Mouse (Mus musculus): ENCODE results near the gene Mybpc2. TPM values are rescaled to one million over a fixed set of nuclear protein-coding genes. Genes with fewer than 3 reads are reported as not detected.
A peak's percentile ranks its signal among the peaks of the same experiment; 100 is the strongest.

Gene Mybpc2
- polyA plus RNA-seq, 1 experiment from 2014 or later, result 0.14 TPM

DNA sequence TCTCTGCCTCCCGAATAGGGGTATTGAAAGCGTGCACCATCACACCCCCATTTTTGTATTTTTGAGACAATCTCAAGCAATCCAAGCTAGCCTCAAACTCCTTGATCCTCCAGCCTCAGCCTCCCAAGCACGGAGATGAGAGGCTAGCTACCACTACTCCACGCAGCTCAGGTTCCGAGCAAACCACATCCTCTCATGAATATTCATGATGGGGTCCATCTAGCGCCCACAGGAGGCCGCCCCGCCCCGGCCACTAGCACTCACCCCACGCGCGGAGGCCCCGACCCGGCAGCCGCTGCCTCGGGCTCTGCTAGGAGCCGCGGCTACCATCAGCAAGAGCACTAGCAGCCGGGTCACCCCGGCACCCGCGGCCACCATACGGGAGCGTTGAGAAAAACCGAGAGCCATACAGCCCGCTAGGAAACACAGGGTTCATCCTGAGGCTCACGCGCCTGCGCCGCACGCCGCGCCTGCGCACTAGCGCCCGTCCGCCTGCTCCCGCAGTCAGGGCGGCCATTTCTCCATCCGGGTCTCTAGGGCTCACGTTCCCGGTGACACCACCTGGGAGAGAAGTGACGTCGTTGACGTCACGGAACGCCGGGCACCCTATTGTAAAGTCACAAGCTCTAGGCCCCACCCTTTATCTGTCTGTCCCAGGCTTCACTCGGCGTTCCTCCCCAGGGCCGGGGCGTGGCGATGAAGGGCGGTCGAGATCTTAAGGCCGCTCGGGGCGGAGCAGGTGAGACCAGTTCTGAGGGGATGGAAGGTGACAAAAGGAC, 28.3 kb downstream of the Mybpc2 start, which contains the start of the genes Emc10 and Fam71e1:
Gene Emc10, minus strand, starts transcription at position 538 of the 779 bp plus-strand sequence.
Gene Fam71e1, plus strand, starts transcription at position 590 of the 779 bp plus-strand sequence.
- Histone ChIP-seq H3K36me3 (ENCODE audit: control insufficient read depth, insufficient read depth, low read length) (peaks cover 16% of the 10 kb centered on the region), H3K4me1 (ENCODE audit: control insufficient read depth, insufficient read depth, low read depth, low read length) (peaks cover 18% of the 10 kb centered on the region), H3K4me3 (ENCODE audit: low read length) (peak within 1 kb of the TSS; percentile 76), H3K9me3 (ENCODE audit: control insufficient read depth, low read length) (no peaks in the 10 kb centered on the region), H3K9ac (ENCODE audit: low read depth, low read length) (peak within 1 kb of the TSS; percentile 95), H3K27ac (ENCODE audit: low read depth, low read length) (peak within 1 kb of the TSS; percentile 94), H3K4me2 (ENCODE audit: low read length) (peak within 1 kb of the TSS; percentile 88), H3K27me3 (replicated peaks; ENCODE audit: control insufficient read depth, insufficient read depth, low read length) (no peaks in the 10 kb centered on the region)
- under 1% methylated on average over 56 of the region's 58 CpGs for whole genome bisulfite sequencing
- ATAC-seq, result peak; percentile 96

DNA sequence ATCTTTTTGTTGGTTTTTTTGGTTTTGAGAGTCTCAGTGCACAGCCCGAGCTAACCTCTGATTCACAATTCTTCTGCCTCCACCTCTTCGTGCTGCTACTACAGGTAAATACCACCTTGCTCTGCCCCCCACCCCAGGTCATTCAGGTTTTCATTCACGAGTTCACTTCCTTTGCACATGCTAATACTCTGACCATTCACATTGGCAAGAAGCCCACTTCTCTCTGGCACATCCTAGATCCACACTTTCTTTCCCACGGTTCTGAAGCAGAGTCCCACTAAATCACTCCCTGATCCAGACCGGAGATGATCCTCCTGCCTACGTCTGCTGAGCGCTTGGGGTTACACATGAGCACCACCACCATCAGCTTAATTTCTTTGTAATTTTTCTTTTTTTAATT, 29.4 kb downstream of the Mybpc2 start:
- H3K9me3 ChIP-seq (ENCODE audit: control insufficient read depth, low read length), result no peaks in the 10 kb centered on the region
- H3K27me3 ChIP-seq (replicated peaks; ENCODE audit: control insufficient read depth, insufficient read depth, low read length), result no peaks in the 10 kb centered on the region
- peaks cover 25% of the 10 kb centered on the region for H3K36me3 ChIP-seq (ENCODE audit: control insufficient read depth, insufficient read depth, low read length)
- H3K9ac ChIP-seq (ENCODE audit: low read depth, low read length), result no peak overlapping the region; the same call in 1 of the 2 replicates
- 71% methylated on average over 7 of the region's 7 CpGs for WGBS
- peak overlapping the region; percentile 76 for H3K4me3 ChIP-seq (ENCODE audit: low read length)
- H3K4me1 ChIP-seq (ENCODE audit: control insufficient read depth, insufficient read depth, low read depth, low read length), result peaks cover 18% of the 10 kb centered on the region
- no peak for ATAC-seq
- H3K4me2 ChIP-seq (ENCODE audit: low read length), result peak overlapping the region; percentile 76
- no peak overlapping the region for H3K27ac ChIP-seq (ENCODE audit: low read depth, low read length)

DNA sequence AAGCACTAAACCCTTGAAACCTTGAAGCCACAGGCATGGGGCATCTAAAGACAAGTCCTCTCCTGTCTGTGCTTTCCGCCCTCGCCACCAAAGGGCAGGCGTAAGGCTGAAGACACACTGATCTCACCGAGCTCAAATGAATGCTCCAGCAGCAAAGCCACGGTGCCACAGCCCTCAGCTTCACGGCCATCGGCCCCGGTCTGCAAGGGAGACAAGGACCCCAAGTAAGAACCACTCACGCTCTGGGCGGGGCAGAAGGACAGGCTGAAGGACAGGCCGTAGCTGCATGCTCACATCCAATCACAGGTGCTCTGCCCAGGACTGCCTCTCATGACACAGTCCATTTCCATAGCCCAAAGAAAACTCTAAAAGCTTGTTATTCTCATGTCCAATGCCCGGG, 29.8 kb downstream of the Mybpc2 start:
- Histone ChIP-seq H3K4me3 (ENCODE audit: low read length) (no peak overlapping the region), H3K9me3 (ENCODE audit: control insufficient read depth, low read length) (no peaks in the 10 kb centered on the region), H3K27me3 (replicated peaks; ENCODE audit: control insufficient read depth, insufficient read depth, low read length) (no peaks in the 10 kb centered on the region), H3K4me2 (ENCODE audit: low read length) (peak overlapping the region; percentile 76; the same call in 1 of the 2 replicates), H3K27ac (ENCODE audit: low read depth, low read length) (no peak overlapping the region), H3K9ac (ENCODE audit: low read depth, low read length) (no peak overlapping the region), H3K4me1 (ENCODE audit: control insufficient read depth, insufficient read depth, low read depth, low read length) (peaks cover 18% of the 10 kb centered on the region), H3K36me3 (ENCODE audit: control insufficient read depth, insufficient read depth, low read length) (peaks cover 27% of the 10 kb centered on the region)
- 92% methylated on average over 12 of the region's 12 CpGs for WGBS
- no peak for ATAC-seq

DNA sequence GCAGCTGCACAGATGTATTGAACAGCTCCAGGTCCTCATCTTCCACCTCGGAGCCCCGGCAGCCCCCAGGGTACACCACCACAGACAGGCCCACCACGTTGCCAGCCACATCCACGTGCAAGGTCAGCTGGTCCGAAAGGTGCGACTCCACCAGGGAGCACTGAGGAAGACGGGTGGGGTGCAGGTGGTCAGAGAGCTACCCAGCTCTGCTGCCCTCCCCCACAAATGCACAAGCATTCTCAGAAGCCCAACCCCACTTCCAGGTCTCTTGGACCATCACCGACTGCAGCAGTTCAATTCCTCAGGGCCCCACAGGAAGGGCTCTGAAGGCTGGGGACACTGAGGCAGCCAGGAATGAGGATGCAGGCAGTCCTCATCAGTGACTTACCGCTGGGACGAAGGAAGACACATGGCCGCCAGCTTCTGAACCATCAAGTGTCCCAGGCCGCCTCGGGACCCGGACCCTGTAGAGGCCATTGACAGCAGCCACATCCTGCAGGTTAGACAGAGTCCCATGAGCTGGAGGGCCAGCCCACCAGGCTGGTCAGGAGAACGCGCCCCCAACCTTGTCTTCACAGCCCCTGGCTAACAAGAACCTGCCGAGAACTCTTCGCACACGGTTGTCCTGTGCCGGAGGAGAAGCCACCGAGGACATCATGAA, 32.2 kb downstream of the Mybpc2 start:
- Histone ChIP-seq H3K4me1 (ENCODE audit: control insufficient read depth, insufficient read depth, low read depth, low read length) (peaks cover 16% of the 10 kb centered on the region), H3K36me3 (ENCODE audit: control insufficient read depth, insufficient read depth, low read length) (peaks cover 33% of the 10 kb centered on the region), H3K9ac (ENCODE audit: low read depth, low read length) (no peak overlapping the region), H3K9me3 (ENCODE audit: control insufficient read depth, low read length) (no peaks in the 10 kb centered on the region), H3K4me2 (ENCODE audit: low read length) (no peak overlapping the region), H3K27ac (ENCODE audit: low read depth, low read length) (no peak overlapping the region), H3K27me3 (replicated peaks; ENCODE audit: control insufficient read depth, insufficient read depth, low read length) (no peaks in the 10 kb centered on the region), H3K4me3 (ENCODE audit: low read length) (no peak overlapping the region)
- no peak for ATAC-seq
- 94% methylated on average over 21 of the region's 21 CpGs for WGBS

DNA sequence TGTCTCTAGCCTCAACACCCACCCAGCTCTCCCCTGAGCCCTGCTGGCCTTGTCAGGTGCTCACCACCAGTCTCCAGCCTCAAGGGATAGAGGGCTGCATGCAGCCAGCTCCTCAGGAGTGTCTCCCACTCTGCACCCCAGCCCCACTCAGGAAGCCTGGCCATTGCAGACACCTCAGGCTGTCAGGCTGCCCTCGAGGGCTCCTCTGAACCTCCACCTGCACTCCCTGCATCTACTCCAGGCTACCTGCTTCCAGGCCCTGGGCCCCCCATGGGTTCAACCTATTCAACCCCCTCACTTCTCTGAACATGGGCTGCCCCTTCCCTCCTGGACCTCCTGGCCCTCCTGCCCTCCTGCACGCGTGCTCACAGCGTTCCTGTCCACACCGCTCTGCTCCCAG, 33.1 kb downstream of the Mybpc2 start:
- H3K36me3 ChIP-seq (ENCODE audit: control insufficient read depth, insufficient read depth, low read length), result peaks cover 33% of the 10 kb centered on the region
- H3K9me3 ChIP-seq (ENCODE audit: control insufficient read depth, low read length), result no peaks in the 10 kb centered on the region
- H3K9ac ChIP-seq (ENCODE audit: low read depth, low read length), result no peak overlapping the region
- H3K4me3 ChIP-seq (ENCODE audit: low read length), result no peak overlapping the region
- H3K4me1 ChIP-seq (ENCODE audit: control insufficient read depth, insufficient read depth, low read depth, low read length), result peaks cover 17% of the 10 kb centered on the region
- no peak overlapping the region for H3K4me2 ChIP-seq (ENCODE audit: low read length)
- ATAC-seq, result no peak
- WGBS, result 96% methylated on average over 5 of the region's 5 CpGs
- H3K27ac ChIP-seq (ENCODE audit: low read depth, low read length), result no peak overlapping the region
- H3K27me3 ChIP-seq (replicated peaks; ENCODE audit: control insufficient read depth, insufficient read depth, low read length), result no peaks in the 10 kb centered on the region

DNA sequence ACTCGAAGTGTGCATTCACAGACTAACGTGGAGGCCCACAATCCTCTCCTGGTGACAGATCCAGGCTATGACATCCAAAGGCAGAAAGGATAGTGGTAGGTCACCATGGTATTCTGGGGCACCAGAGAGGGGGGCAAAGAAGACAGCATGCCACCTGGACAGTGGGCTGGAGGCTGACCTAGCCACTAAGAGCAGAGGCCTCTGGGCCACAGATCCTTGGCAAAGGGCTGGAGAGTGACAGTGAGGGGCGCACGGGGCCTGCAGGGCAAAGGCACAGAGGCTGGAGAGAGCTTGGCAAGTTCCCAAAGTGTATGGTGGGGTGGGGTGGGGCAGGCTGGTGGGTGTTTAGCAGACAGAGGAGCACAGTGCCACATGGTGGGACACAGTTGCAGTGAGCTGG, 34.2 kb downstream of the Mybpc2 start:
- Histone ChIP-seq H3K9ac (ENCODE audit: low read depth, low read length) (no peak overlapping the region), H3K4me2 (ENCODE audit: low read length) (no peak overlapping the region), H3K27ac (ENCODE audit: low read depth, low read length) (no peak overlapping the region), H3K4me1 (ENCODE audit: control insufficient read depth, insufficient read depth, low read depth, low read length) (peaks cover 12% of the 10 kb centered on the region), H3K9me3 (ENCODE audit: control insufficient read depth, low read length) (no peaks in the 10 kb centered on the region), H3K27me3 (replicated peaks; ENCODE audit: control insufficient read depth, insufficient read depth, low read length) (no peaks in the 10 kb centered on the region), H3K4me3 (ENCODE audit: low read length) (no peak overlapping the region), H3K36me3 (ENCODE audit: control insufficient read depth, insufficient read depth, low read length) (peaks cover 33% of the 10 kb centered on the region)
- no peak for ATAC-seq
- WGBS, result 77% methylated on average over 4 of the region's 4 CpGs

DNA sequence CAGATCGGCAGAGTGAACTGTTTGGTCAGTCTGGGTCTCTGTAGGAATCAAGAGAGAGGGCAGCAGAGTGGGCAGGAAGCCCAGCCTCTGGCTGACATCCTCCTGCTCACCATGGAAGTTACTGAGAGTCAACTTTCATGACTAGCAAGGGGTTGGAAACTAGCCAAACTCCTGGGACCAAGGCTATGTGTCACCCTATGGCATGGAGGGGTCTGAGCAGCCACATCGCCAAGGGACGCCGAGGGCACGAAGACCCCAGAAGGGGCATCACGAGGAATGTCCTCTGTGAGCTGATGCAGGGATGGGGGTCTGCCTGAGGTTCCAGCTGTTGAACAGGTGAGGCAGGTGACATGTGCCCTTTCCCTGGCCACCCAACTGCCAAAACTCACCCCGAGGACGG, 35.9 kb downstream of the Mybpc2 start:
- H3K4me1 ChIP-seq (ENCODE audit: control insufficient read depth, insufficient read depth, low read depth, low read length), result peaks cover 4% of the 10 kb centered on the region; the same call in 1 of the 2 replicates
- no peak overlapping the region for H3K9ac ChIP-seq (ENCODE audit: low read depth, low read length)
- H3K4me3 ChIP-seq (ENCODE audit: low read length), result no peak overlapping the region
- H3K9me3 ChIP-seq (ENCODE audit: control insufficient read depth, low read length), result no peaks in the 10 kb centered on the region
- H3K36me3 ChIP-seq (ENCODE audit: control insufficient read depth, insufficient read depth, low read length), result peaks cover 31% of the 10 kb centered on the region
- WGBS, result 94% methylated on average over 8 of the region's 8 CpGs
- H3K4me2 ChIP-seq (ENCODE audit: low read length), result no peak overlapping the region
- no peaks in the 10 kb centered on the region for H3K27me3 ChIP-seq (replicated peaks; ENCODE audit: control insufficient read depth, insufficient read depth, low read length)
- ATAC-seq, result no peak
- H3K27ac ChIP-seq (ENCODE audit: low read depth, low read length), result no peak overlapping the region

DNA sequence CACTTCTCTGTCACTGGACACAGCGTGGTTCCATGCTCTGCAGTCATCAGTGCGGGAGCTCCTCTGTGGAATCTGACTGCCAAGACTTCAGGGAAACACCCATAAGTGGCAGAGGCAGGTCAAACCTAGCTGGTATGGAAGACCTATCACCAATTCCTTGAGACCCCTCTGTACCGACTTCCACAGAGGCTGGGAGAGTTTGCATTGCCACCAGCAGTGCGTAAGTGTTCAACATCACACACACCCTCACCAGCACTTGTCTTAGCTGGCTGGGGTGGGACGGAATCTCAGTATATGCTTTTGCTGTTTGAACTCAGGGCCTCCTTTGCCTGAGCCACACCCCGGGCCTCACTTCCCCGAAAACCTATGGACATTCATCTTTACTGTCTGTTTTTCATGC, 36.5 kb downstream of the Mybpc2 start:
- H3K4me2 ChIP-seq (ENCODE audit: low read length), result no peak overlapping the region
- peaks cover 4% of the 10 kb centered on the region; the same call in 1 of the 2 replicates for H3K4me1 ChIP-seq (ENCODE audit: control insufficient read depth, insufficient read depth, low read depth, low read length)
- no peak overlapping the region for H3K9ac ChIP-seq (ENCODE audit: low read depth, low read length)
- no peaks in the 10 kb centered on the region for H3K9me3 ChIP-seq (ENCODE audit: control insufficient read depth, low read length)
- H3K4me3 ChIP-seq (ENCODE audit: low read length), result no peak overlapping the region
- no peak for ATAC-seq
- peaks cover 31% of the 10 kb centered on the region for H3K36me3 ChIP-seq (ENCODE audit: control insufficient read depth, insufficient read depth, low read length)
- H3K27me3 ChIP-seq (replicated peaks; ENCODE audit: control insufficient read depth, insufficient read depth, low read length), result no peaks in the 10 kb centered on the region
- H3K27ac ChIP-seq (ENCODE audit: low read depth, low read length), result no peak overlapping the region
- 87% methylated on average over 7 of the region's 7 CpGs for WGBS

DNA sequence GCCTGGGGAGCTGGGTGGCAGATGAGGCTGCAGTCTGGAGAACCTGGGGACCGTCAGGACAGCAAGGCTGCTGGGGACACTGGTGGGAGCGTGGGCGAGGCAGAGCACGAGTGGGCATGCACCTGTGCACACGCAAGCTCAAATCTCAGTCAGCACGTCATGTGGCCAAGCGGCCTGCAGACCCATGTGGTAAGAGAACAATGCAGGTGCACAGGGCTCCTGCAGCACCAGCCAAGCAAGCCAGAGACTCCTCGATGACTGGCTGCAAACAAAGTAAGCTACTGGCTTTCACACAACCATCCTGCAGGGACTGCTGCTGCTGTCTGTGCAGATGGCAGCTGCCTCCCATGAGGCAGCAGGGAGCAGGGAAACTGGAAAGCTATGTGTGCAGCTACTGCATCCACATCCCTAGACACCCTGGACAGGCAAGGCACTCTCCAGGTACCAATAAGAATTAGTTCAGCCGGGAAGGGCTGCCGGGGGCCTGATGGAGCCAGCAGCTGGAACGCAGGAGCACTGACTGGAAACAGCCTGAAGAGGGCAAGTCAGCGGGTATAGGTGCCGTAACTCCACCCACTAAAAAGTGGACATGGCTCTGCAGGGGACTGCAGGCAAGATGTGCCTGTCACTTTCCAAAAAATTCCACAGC, 37.4 kb downstream of the Mybpc2 start:
- Histone ChIP-seq H3K9ac (ENCODE audit: low read depth, low read length) (peak overlapping the region; percentile 35; the same call in 1 of the 2 replicates), H3K27me3 (replicated peaks; ENCODE audit: control insufficient read depth, insufficient read depth, low read length) (no peaks in the 10 kb centered on the region), H3K27ac (ENCODE audit: low read depth, low read length) (peak overlapping the region; percentile 18), H3K4me3 (ENCODE audit: low read length) (no peak overlapping the region), H3K9me3 (ENCODE audit: control insufficient read depth, low read length) (no peaks in the 10 kb centered on the region), H3K36me3 (ENCODE audit: control insufficient read depth, insufficient read depth, low read length) (peaks cover 25% of the 10 kb centered on the region), H3K4me1 (ENCODE audit: control insufficient read depth, insufficient read depth, low read depth, low read length) (peaks cover 4% of the 10 kb centered on the region; the same call in 1 of the 2 replicates), H3K4me2 (ENCODE audit: low read length) (no peak overlapping the region)
- WGBS, result 60% methylated on average over 13 of the region's 13 CpGs
- no peak for ATAC-seq

Measured in hindbrain, embryonic 16.5 days (tissue).